ENCODE assay signal across 8 mouse cellular contexts in genomic region chr5:110362813-110363178, GRCm38 (mm10). TPM values are rescaled to one million over a fixed set of nuclear protein-coding genes. Genes with fewer than 3 reads are reported as not detected.
DNase-seq lines count a peak whose midpoint lies in the region; ATAC-seq and TF ChIP-seq lines count a peak whose summit lies in the region.

No protein-coding gene starts in this region.

- no peak for TF ChIP-seq POLR2A in bone marrow, adult 2 months (IDR thresholded peaks at IDR 0.05; ENCODE audit: borderline replicate concordance, control insufficient read depth, low read depth, low read length)

- H3K4me2 ChIP-seq in heart, embryonic 15.5 days = peak overlapping the region; percentile 97
- peak overlapping the region; percentile 95 for H3K4me2 ChIP-seq in hindbrain, embryonic 11.5 days (replicated peaks; ENCODE audit: low read depth, low read length)

- 2% methylated on average over 28 of the region's 28 CpGs for WGBS in heart, embryonic 15.5 days
- WGBS in bone marrow, adult 2 months = 1% methylated on average over 28 of the region's 28 CpGs
- WGBS in hindbrain, embryonic 11.5 days = under 1% methylated on average over 28 of the region's 28 CpGs
- WGBS in midbrain, embryonic 10.5 days = 2% methylated on average over 28 of the region's 28 CpGs

- H3K27ac ChIP-seq in heart, embryonic 15.5 days = peak overlapping the region; percentile 55; the same call in 1 of the 2 replicates
- peak overlapping the region; percentile 22; the same call in 1 of the 2 replicates for H3K27ac ChIP-seq in bone marrow, adult 2 months (ENCODE audit: control insufficient read depth, insufficient read depth, low read depth, low read length, poor library complexity)
- H3K27ac ChIP-seq in hindbrain, embryonic 11.5 days (ENCODE audit: low read depth, low read length) = no peak overlapping the region
- peak overlapping the region; percentile 77 for H3K27ac ChIP-seq in midbrain, embryonic 10.5 days (replicated peaks)

- no peak for ATAC-seq in heart, embryonic 15.5 days (replicated peaks; ENCODE audit: insufficient number of reproducible peaks, insufficient read depth, low FRiP score, low read depth)
- peak; percentile 46; the same call in 1 of the 2 replicates for ATAC-seq in hindbrain, embryonic 11.5 days (ENCODE audit: low FRiP score)

- intact Hi-C loops in heart, postnatal 25 days (cut with DNase I) = no loop called here

- no peak for DNase-seq in heart, postnatal 25 days (ENCODE audit: low spot score)
- no peak for DNase-seq in hindbrain, embryonic 11.5 days (ENCODE audit: low spot score)
- no peak for DNase-seq in midbrain, embryonic 10.5 days (ENCODE audit: low spot score)
- no peak for DNase-seq in adrenal gland, adult 8-10 months
- DNase-seq in T-cell, adult 2 months (ENCODE audit: low spot score) = no peak
- DNase-seq in layer of hippocampus, postnatal 25 days (ENCODE audit: extremely low spot score in 1 of 2, low spot score in 1 of 2) = no peak

- no peaks in the 10 kb centered on the region for H3K9me3 ChIP-seq in heart, embryonic 15.5 days (replicated peaks)
- H3K9me3 ChIP-seq in hindbrain, embryonic 11.5 days (ENCODE audit: control insufficient read depth, low read length) = no peaks in the 10 kb centered on the region
- no peaks in the 10 kb centered on the region for H3K9me3 ChIP-seq in midbrain, embryonic 10.5 days (replicated peaks)

- H3K36me3 ChIP-seq in heart, embryonic 15.5 days = peaks cover 10% of the 10 kb centered on the region
- H3K36me3 ChIP-seq in hindbrain, embryonic 11.5 days (ENCODE audit: control insufficient read depth, insufficient read depth, low read length) = no peaks in the 10 kb centered on the region
- H3K36me3 ChIP-seq in midbrain, embryonic 10.5 days = peaks cover 21% of the 10 kb centered on the region

- H3K4me3 ChIP-seq in heart, embryonic 15.5 days = peak overlapping the region; percentile 61
- peak overlapping the region; percentile 9 for H3K4me3 ChIP-seq in bone marrow, adult 2 months (replicated peaks; ENCODE audit: control insufficient read depth, low read depth, low read length)
- peak overlapping the region; percentile 39 for H3K4me3 ChIP-seq in hindbrain, embryonic 11.5 days (ENCODE audit: low read depth, low read length)
- H3K4me3 ChIP-seq in midbrain, embryonic 10.5 days = peak overlapping the region; percentile 65

- H3K9ac ChIP-seq in heart, embryonic 15.5 days = peak overlapping the region; percentile 68
- H3K9ac ChIP-seq in hindbrain, embryonic 11.5 days (ENCODE audit: low read depth, low read length) = peak overlapping the region; percentile 61

- H3K4me1 ChIP-seq in heart, embryonic 15.5 days (replicated peaks) = peaks cover 14% of the 10 kb centered on the region
- no peaks in the 10 kb centered on the region; the same call in 1 of the 2 replicates for H3K4me1 ChIP-seq in bone marrow, adult 2 months (ENCODE audit: control insufficient read depth, insufficient read depth, low read length)
- peaks cover 5% of the 10 kb centered on the region; the same call in 1 of the 2 replicates for H3K4me1 ChIP-seq in hindbrain, embryonic 11.5 days (replicated peaks; ENCODE audit: control insufficient read depth, insufficient read depth, low read length)
- H3K4me1 ChIP-seq in midbrain, embryonic 10.5 days = peaks cover 18% of the 10 kb centered on the region

- H3K27me3 ChIP-seq in heart, embryonic 15.5 days = no peaks in the 10 kb centered on the region
- H3K27me3 ChIP-seq in hindbrain, embryonic 11.5 days (ENCODE audit: control insufficient read depth, insufficient read depth, low read length) = peaks cover 7% of the 10 kb centered on the region; the same call in 1 of the 2 replicates
- peaks cover 34% of the 10 kb centered on the region for H3K27me3 ChIP-seq in midbrain, embryonic 10.5 days (ENCODE audit: low read depth, poor library complexity, severe bottlenecking)

- TF ChIP-seq CTCF in bone marrow, adult 2 months (IDR thresholded peaks at IDR 0.05; ENCODE audit: control insufficient read depth, insufficient read depth, low read length) = no peak

RNA-seq across cellular contexts. Expression of gene Lrcol1, which starts 18.3 kb away (rescaled TPM):
- polyA plus RNA-seq in heart, embryonic 15.5 days (2015; fragmentation: Nextera tagmentation; extraction: Ambion mirVana) = not detected in 2 replicates
- total RNA-seq in heart, postnatal 25 days (2021) = not detected
- not detected in 2 replicates for polyA plus RNA-seq in bone marrow, adult 2 months (2011; ENCODE audit: insufficient read depth, insufficient read length, low replicate concordance, missing spikeins)
- not detected in 2 replicates for polyA plus RNA-seq in hindbrain, embryonic 11.5 days (2014; fragmentation: Nextera tagmentation; extraction: Ambion mirVana)
- polyA plus RNA-seq in midbrain, embryonic 10.5 days (2016; fragmentation: Nextera tagmentation; extraction: Ambion mirVana) = not detected in 2 replicates
- not detected for total RNA-seq in adrenal gland, adult 8-10 months (2022)
- total RNA-seq in layer of hippocampus, postnatal 25 days (2021) = not detected

RNA-seq across cellular contexts. Expression of gene P2rx2, which starts 19.8 kb away (rescaled TPM):
- polyA plus RNA-seq in heart, embryonic 15.5 days (2015; fragmentation: Nextera tagmentation; extraction: Ambion mirVana) = 0.50 and 0.68 TPM in 2 replicates
- not detected for total RNA-seq in heart, postnatal 25 days (2021)
- polyA plus RNA-seq in bone marrow, adult 2 months (2011; ENCODE audit: insufficient read depth, insufficient read length, low replicate concordance, missing spikeins) = 1.0 and 1.3 TPM in 2 replicates
- 0.67 and 0.91 TPM in 2 replicates for polyA plus RNA-seq in hindbrain, embryonic 11.5 days (2014; fragmentation: Nextera tagmentation; extraction: Ambion mirVana)
- 0.62 and 0.73 TPM in 2 replicates for polyA plus RNA-seq in midbrain, embryonic 10.5 days (2016; fragmentation: Nextera tagmentation; extraction: Ambion mirVana)
- total RNA-seq in adrenal gland, adult 8-10 months (2022) = 1 to 10 TPM; 1.1 to 2.2 (median 1.5) TPM
- total RNA-seq in layer of hippocampus, postnatal 25 days (2021) = under 1 TPM in 1 of 2 experiments, not detected in 1; 0.75 TPM

Comparison
In these comparisons a context has a peak if more than half of its experiments do, and no peak if none do; other contexts are left out.
1. H3K4me3 ChIP-seq: peak in every context shown above with its lines; median percentile 65 in midbrain, embryonic 10.5 days; 61 in heart, embryonic 15.5 days; 39 in hindbrain, embryonic 11.5 days; 9 in bone marrow, adult 2 months.